Mouse (Mus musculus): ENCODE data around the gene Tex50.

Tex50 gene

DNA sequence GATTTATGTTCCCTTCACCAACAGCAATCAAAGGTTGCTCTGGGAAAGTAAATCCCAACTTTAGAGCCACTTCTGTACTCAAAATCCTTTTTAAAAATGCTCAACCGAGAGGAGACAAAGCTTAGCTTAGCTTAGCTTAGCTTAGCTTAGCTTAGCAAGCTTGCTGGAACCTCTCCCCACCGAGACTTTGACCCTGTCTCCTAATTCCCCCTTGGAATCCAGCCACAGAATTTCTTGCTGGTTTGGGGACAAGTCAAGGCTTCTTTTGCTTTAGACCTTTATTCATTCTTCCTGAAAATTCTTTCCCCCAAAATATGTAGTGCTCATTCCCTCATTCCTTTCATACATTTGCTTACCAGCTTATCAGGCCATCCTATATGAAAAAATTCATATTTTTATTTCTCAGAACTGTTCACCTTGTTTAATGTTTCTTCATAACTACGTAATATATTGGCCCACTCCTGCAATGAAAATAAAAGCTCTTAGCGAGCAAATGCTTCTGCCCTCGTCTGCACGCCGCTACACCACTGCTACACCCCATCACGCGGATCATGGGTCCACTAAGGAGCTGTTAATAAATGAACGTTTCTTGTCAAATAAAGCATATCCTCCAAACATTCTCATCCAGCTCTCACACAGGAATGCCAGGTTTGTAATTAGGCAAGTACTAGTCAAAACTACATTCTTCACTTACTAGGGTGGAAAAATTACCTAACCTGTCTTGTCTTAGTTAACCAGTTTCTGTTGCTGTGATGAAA lies 36.3 kb downstream of the Tex50 start:
- no peak for DNase-seq

GRCm38 (mm10) chr1:161114591-161114990 lies 44.5 kb downstream of the Tex50 start:
- no peak for DNase-seq

- no peak for DNase-seq
Measured at GRCm38 (mm10) chr1:161109216-161109615, 49.9 kb downstream of the Tex50 start.

Data from cerebellum, adult 9-11 months (tissue).